ENCODE assay signal across 17 mouse cellular contexts in the genomic region with DNA sequence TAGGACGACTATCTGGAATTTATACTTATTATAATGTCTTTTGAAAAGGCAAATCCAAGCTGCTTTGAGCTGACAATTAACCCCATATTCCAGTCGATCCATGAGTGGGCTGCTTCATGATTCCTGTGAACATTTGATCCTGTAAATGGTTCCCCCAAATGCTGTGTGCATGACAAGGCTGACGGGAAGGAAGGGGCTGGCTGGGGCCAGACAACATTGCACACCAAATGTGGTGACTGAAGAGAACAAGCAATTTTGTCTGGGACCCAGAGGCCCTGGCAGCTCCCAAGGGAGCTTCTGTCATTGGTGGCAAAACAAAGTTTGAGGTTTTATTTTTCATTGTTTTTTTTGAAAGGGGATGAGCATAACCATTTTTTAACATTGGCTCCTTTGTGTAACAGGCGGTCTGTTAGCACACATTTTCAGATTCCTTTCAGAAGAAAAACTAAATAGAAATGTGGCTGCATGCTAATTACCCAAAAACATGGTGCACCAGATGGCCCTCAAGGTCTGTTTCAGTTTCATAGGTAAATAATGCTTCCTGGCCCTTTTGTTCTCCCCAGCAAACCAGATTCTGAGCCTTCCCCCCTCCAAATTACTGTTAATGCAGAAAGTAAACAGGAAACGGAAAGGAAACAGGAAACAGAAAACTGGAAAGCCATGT.
DNase-seq lines count a peak whose midpoint lies in the region; ATAC-seq and TF ChIP-seq lines count a peak whose summit lies in the region.
"Had no signal": no experiment of that assay in that cellular context is flagged by ENCODE, and none has a peak within 500 bp of the region (broad histone marks: within the 10 kb centered on the region; RNA-seq: fewer than 3 reads in every experiment).

No protein-coding gene starts in this region.

- no peaks in the 10 kb centered on the region for H3K79me2 ChIP-seq in CH12.LX (replicated peaks; ENCODE audit: control insufficient read depth, extremely low read depth, insufficient read depth, poor library complexity, severe bottlenecking)

- in situ Hi-C loops in CH12.LX (cut with MboI; ENCODE audit: low pct_ligation_motif_present, low pct_unique_long_range_greater_than_20kb, low sequenced_read_pairs) = no loop called here

- peak; percentile 73 for ATAC-seq in forebrain, embryonic 14.5 days
- no peak for ATAC-seq in forebrain, embryonic 12.5 days (ENCODE audit: low FRiP score)
- no peak for ATAC-seq in embryonic facial prominence, embryonic 13.5 days (ENCODE audit: insufficient number of reproducible peaks, insufficient read depth, low FRiP score, low TSS enrichment, low read depth)
- no peak for ATAC-seq in hindbrain, embryonic 11.5 days (ENCODE audit: low FRiP score)
- no peak for ATAC-seq in monocyte, adult 5-6 weeks (replicated peaks; ENCODE audit: insufficient number of reproducible peaks, low FRiP score, low TSS enrichment, poor library complexity, severe bottlenecking)

- no peaks in the 10 kb centered on the region for H3K36me3 ChIP-seq in forebrain, embryonic 14.5 days (ENCODE audit: control insufficient read depth, insufficient read depth, low read length)
- no peaks in the 10 kb centered on the region for H3K36me3 ChIP-seq in forebrain, embryonic 12.5 days (replicated peaks)
- H3K36me3 ChIP-seq in CH12.LX (replicated peaks in 1 of 2; ENCODE audit: control insufficient read depth in 1 of 2, insufficient read depth in 1 of 2, low read length in 1 of 2) = no peaks in the 10 kb centered on the region
- H3K36me3 ChIP-seq in embryonic facial prominence, embryonic 13.5 days = no peaks in the 10 kb centered on the region
- no peaks in the 10 kb centered on the region for H3K36me3 ChIP-seq in hindbrain, embryonic 11.5 days (ENCODE audit: control insufficient read depth, insufficient read depth, low read length)
- H3K36me3 ChIP-seq: G1E; heart, embryonic 12.5 days; liver, embryonic 13.5 days; midbrain, embryonic 12.5 days had no signal

- dilution Hi-C loops in CH12.LX (cut with MboI; ENCODE audit: extremely low pct_ligation_motif_present, extremely low pct_unique_long_range_greater_than_20kb, low sequenced_read_pairs) = no loop called here

- no peak for TF ChIP-seq RAD21 in CH12.LX (IDR thresholded peaks at IDR 0.05; ENCODE audit: low read depth, low read length)

- WGBS in forebrain, embryonic 14.5 days = 53% methylated on average over 5 of the region's 5 CpGs
- 70% methylated on average over 5 of the region's 5 CpGs for whole genome bisulfite sequencing in forebrain, embryonic 12.5 days
- WGBS in embryonic facial prominence, embryonic 13.5 days = 44% methylated on average over 5 of the region's 5 CpGs
- 65% methylated on average over 5 of the region's 5 CpGs for WGBS in hindbrain, embryonic 11.5 days

- no peak for TF ChIP-seq CTCF in CH12.LX (conservative IDR thresholded peaks at IDR 0.05 in 1 of 2, IDR thresholded peaks at IDR 0.05 in 1 of 2; ENCODE audit: low read depth in 2 of 2, low read length in 2 of 2)

- TF ChIP-seq EP300 in CH12.LX (IDR thresholded peaks at IDR 0.05; ENCODE audit: low read length) = no peak

- H3K9me3 ChIP-seq in forebrain, embryonic 14.5 days (replicated peaks; ENCODE audit: control insufficient read depth, low read length) = no peaks in the 10 kb centered on the region
- no peaks in the 10 kb centered on the region for H3K9me3 ChIP-seq in forebrain, embryonic 12.5 days
- no peaks in the 10 kb centered on the region for H3K9me3 ChIP-seq in CH12.LX (replicated peaks; ENCODE audit: low read length)
- no peaks in the 10 kb centered on the region for H3K9me3 ChIP-seq in embryonic facial prominence, embryonic 13.5 days
- no peaks in the 10 kb centered on the region for H3K9me3 ChIP-seq in hindbrain, embryonic 11.5 days (ENCODE audit: control insufficient read depth, low read length)
- H3K9me3 ChIP-seq: G1E; heart, embryonic 12.5 days; liver, embryonic 13.5 days; midbrain, embryonic 12.5 days had no signal

- peak; percentile 75 for DNase-seq in forebrain, embryonic 14.5 days (ENCODE audit: low spot score)
- DNase-seq in CH12.LX (ENCODE audit: extremely low read depth) = peak; percentile 9
- DNase-seq in layer of hippocampus, adult 9-10 months (ENCODE audit: low spot score) = peak; percentile 39
- DNase-seq in hindbrain, embryonic 11.5 days (ENCODE audit: low spot score) = no peak
- DNase-seq: adrenal gland, adult 2 months; cerebellum, postnatal 36 days; heart, postnatal 4 days; liver, embryonic 13.5 days; lung, postnatal 4 days; thymus, postnatal 4 days had no signal

- H3K27me3 ChIP-seq in forebrain, embryonic 14.5 days (replicated peaks; ENCODE audit: control insufficient read depth, insufficient read depth, low read length) = no peaks in the 10 kb centered on the region
- no peaks in the 10 kb centered on the region for H3K27me3 ChIP-seq in forebrain, embryonic 12.5 days
- H3K27me3 ChIP-seq in CH12.LX (replicated peaks) = no peaks in the 10 kb centered on the region
- H3K27me3 ChIP-seq in embryonic facial prominence, embryonic 13.5 days = no peaks in the 10 kb centered on the region
- no peaks in the 10 kb centered on the region for H3K27me3 ChIP-seq in hindbrain, embryonic 11.5 days (ENCODE audit: control insufficient read depth, insufficient read depth, low read length)
- H3K27me3 ChIP-seq: heart, embryonic 12.5 days; liver, embryonic 13.5 days; midbrain, embryonic 12.5 days had no signal

- H3K27ac ChIP-seq in forebrain, embryonic 14.5 days (ENCODE audit: low read depth, low read length) = no peak overlapping the region
- no peak overlapping the region for H3K27ac ChIP-seq in forebrain, embryonic 12.5 days
- H3K27ac ChIP-seq in CH12.LX (ENCODE audit: insufficient read depth, low read depth) = no peak overlapping the region
- peak overlapping the region; percentile 39; the same call in 1 of the 2 replicates for H3K27ac ChIP-seq in embryonic facial prominence, embryonic 13.5 days
- H3K27ac ChIP-seq in hindbrain, embryonic 11.5 days (ENCODE audit: low read depth, low read length) = no peak overlapping the region
- H3K27ac ChIP-seq: liver, embryonic 13.5 days; midbrain, embryonic 12.5 days had no signal

- no peaks in the 10 kb centered on the region; the same call in 1 of the 2 replicates for H3K4me1 ChIP-seq in forebrain, embryonic 14.5 days (ENCODE audit: control insufficient read depth, insufficient read depth, low read length)
- no peaks in the 10 kb centered on the region for H3K4me1 ChIP-seq in forebrain, embryonic 12.5 days
- peaks cover 0 to 8% of the 10 kb centered on the region in 2 experiments; a peak in 2 of 4 replicates for H3K4me1 ChIP-seq in CH12.LX (ENCODE audit: control insufficient read depth in 1 of 2, insufficient read depth in 2 of 2)
- H3K4me1 ChIP-seq in embryonic facial prominence, embryonic 13.5 days = peaks cover 4% of the 10 kb centered on the region; the same call in 1 of the 2 replicates
- H3K4me1 ChIP-seq in hindbrain, embryonic 11.5 days (replicated peaks; ENCODE audit: control insufficient read depth, insufficient read depth, low read length) = no peaks in the 10 kb centered on the region
- H3K4me1 ChIP-seq: liver, embryonic 13.5 days; midbrain, embryonic 12.5 days had no signal

- no peak overlapping the region for H3K9ac ChIP-seq in forebrain, embryonic 14.5 days (ENCODE audit: low read length)
- no peak overlapping the region for H3K9ac ChIP-seq in forebrain, embryonic 12.5 days
- H3K9ac ChIP-seq in CH12.LX (ENCODE audit: insufficient read depth, low read depth) = no peak overlapping the region
- no peak overlapping the region for H3K9ac ChIP-seq in embryonic facial prominence, embryonic 13.5 days
- H3K9ac ChIP-seq in hindbrain, embryonic 11.5 days (ENCODE audit: low read depth, low read length) = no peak overlapping the region
- H3K9ac ChIP-seq: heart, embryonic 12.5 days; liver, embryonic 13.5 days; midbrain, embryonic 12.5 days had no signal

- no peak overlapping the region for H3K4me2 ChIP-seq in forebrain, embryonic 14.5 days (ENCODE audit: low read length)
- H3K4me2 ChIP-seq in forebrain, embryonic 12.5 days = no peak overlapping the region
- H3K4me2 ChIP-seq in CH12.LX (ENCODE audit: insufficient read depth, low read depth, poor library complexity, severe bottlenecking) = peak overlapping the region; percentile 56; the same call in 1 of the 2 replicates
- no peak overlapping the region for H3K4me2 ChIP-seq in embryonic facial prominence, embryonic 13.5 days
- no peak overlapping the region for H3K4me2 ChIP-seq in hindbrain, embryonic 11.5 days (replicated peaks; ENCODE audit: low read depth, low read length)
- H3K4me2 ChIP-seq: heart, embryonic 12.5 days; liver, embryonic 13.5 days; midbrain, embryonic 12.5 days had no signal

- no peak overlapping the region for H3K4me3 ChIP-seq in forebrain, embryonic 14.5 days (ENCODE audit: low read depth, low read length)
- no peak overlapping the region for H3K4me3 ChIP-seq in forebrain, embryonic 12.5 days (replicated peaks)
- H3K4me3 ChIP-seq in CH12.LX (replicated peaks in 1 of 3; ENCODE audit: low read depth in 2 of 3, low read length in 2 of 3, poor library complexity in 1 of 3) = no peak overlapping the region
- no peak overlapping the region for H3K4me3 ChIP-seq in embryonic facial prominence, embryonic 13.5 days
- H3K4me3 ChIP-seq in hindbrain, embryonic 11.5 days (ENCODE audit: low read depth, low read length) = no peak overlapping the region
- H3K4me3 ChIP-seq: heart, embryonic 12.5 days; liver, embryonic 13.5 days; midbrain, embryonic 12.5 days; myocyte had no signal

- TF ChIP-seq POLR2A in CH12.LX (IDR thresholded peaks at IDR 0.05; ENCODE audit: low read depth, low read length) = no peak

TF ChIP-seq in CH12.LX, 34 proteins besides CTCF, POLR2A, EP300 and RAD21 (continues in another document):
- TF ChIP-seq NELFE (IDR thresholded peaks at IDR 0.05; ENCODE audit: low read depth, low read length) (no peak), ETS1 (conservative IDR thresholded peaks at IDR 0.05; ENCODE audit: low read depth, low read length) (no peak), HCFC1 (IDR thresholded peaks at IDR 0.05; ENCODE audit: low read depth, low read length) (no peak), ZNF384 (IDR thresholded peaks at IDR 0.05; ENCODE audit: low read depth, low read length) (no peak), NRF1 (IDR thresholded peaks at IDR 0.05; ENCODE audit: low read depth, low read length) (no peak), CHD2 (IDR thresholded peaks at IDR 0.05; ENCODE audit: low read length) (no peak), UBTF (IDR thresholded peaks at IDR 0.05; ENCODE audit: low read depth, low read length) (no peak), ZKSCAN1 (IDR thresholded peaks at IDR 0.05; ENCODE audit: borderline replicate concordance, low read depth, low read length) (no peak), MAX (IDR thresholded peaks at IDR 0.05; ENCODE audit: low read length) (no peak), MXI1 (IDR thresholded peaks at IDR 0.05; ENCODE audit: low read depth, low read length) (no peak), RCOR1 (conservative IDR thresholded peaks at IDR 0.05; ENCODE audit: low read depth, low read length) (no peak), KAT2A (IDR thresholded peaks at IDR 0.05; ENCODE audit: insufficient replicate concordance, low read length) (no peak), CHD1 (IDR thresholded peaks at IDR 0.05; ENCODE audit: low read depth, low read length) (no peak), E2F4 (IDR thresholded peaks at IDR 0.05; ENCODE audit: insufficient replicate concordance, low read depth, low read length) (no peak), SMC3 (IDR thresholded peaks at IDR 0.05; ENCODE audit: low read depth, low read length) (no peak)
